Mouse (Mus musculus): ENCODE data around the gene Pou2f3.
A peak's percentile ranks its signal among the peaks of the same experiment; 100 is the strongest.

Pou2f3 gene

GRCm38 (mm10) chr9:43230886-43231285, 20.7 kb upstream of the Pou2f3 start:
- DNase-seq: peak in 1 of 2 experiments; percentile 49

- DNase-seq: no peak
Measured at GRCm38 (mm10) chr9:43229962-43230361, 19.8 kb upstream of the Pou2f3 start.

- no peak for DNase-seq
Measured at GRCm38 (mm10) chr9:43229398-43229895, 19.3 kb upstream of the Pou2f3 start.

GRCm38 (mm10) chr9:43228745-43229144, 18.6 kb upstream of the Pou2f3 start:
- DNase-seq: no peak

DNA sequence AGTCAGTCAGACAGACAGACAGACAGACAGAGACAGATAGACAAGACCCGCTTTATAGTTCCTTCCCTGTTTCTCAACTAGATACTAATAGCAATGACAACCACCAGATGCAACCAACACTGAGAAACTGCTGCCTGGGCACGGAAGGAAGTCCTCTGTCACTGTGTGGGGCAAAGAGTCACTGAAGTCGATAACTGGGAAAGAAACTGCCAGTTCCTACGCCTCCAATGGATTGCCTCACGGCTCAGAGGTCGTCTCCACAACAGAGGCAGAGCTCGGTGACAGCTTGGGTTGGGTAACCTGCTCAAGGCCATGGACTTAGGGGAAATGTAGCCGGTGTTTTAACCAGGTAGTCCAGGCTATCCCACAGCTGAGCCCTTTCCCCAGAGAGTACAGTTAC, 17.5 kb upstream of the Pou2f3 start:
- DNase-seq: no peak

DNA sequence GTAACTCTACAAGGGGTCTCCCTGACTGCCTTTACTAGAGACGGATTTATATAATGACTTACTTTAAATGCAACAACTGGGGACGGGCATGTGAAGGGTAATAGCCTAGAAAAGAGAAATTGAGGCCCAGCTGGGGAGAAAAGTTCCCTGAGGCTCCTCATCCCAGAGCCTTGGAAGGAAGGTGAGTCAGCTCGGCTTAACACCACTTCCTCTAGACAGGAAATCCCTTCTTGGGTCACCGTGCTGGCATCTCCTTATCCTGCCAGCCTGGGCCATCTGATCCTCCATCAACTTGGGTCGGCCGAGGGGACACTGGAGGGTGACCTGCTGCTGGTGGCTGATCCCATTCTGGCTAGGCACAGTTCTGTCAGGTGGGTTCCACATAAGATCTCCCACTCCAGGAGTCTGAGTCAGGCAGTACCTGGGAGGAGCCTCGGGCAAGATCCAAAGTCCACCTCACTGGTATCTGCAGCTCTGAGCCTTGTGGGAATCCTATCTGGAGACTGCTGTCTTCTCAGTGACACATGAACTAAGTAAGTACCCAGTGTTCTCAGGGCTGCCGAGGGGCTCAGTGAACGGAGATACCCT, 16.5 kb upstream of the Pou2f3 start:
- peak; percentile 71 to 74 for DNase-seq

GRCm38 (mm10) chr9:43225481-43225880, 15.3 kb upstream of the Pou2f3 start:
- no peak for DNase-seq

DNA sequence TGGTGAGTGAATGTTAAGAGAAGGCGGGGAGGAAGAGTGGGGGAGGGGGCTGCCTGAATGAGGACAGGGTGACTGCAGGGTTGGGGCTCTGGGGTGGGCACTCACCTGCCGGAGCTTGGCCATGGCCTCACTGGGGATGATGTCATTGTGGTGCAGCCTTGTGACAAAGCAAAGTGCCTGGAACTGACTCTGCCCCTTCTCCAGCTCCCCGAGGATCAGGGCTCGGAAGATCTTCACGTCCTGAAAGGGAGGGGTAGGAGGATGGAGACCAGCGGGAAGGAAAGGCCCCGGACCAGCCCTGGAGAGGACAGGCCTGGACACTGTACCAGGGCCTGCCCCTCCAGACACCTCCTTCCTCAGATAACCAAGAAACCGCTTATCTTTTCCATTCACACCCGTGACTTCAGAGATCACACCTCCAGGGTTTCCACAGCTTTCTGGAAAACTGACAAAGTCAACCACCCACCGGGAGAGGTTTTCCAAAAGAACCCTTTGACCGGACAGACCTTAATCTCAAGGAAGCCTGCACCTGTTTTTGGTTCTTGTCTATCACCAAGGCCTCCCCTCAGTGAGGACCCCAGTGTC, 14.7 kb upstream of the Pou2f3 start:
- DNase-seq: no peak

GRCm38 (mm10) chr9:43222429-43222715, 12.2 kb upstream of the Pou2f3 start:
- no peak for DNase-seq

DNA sequence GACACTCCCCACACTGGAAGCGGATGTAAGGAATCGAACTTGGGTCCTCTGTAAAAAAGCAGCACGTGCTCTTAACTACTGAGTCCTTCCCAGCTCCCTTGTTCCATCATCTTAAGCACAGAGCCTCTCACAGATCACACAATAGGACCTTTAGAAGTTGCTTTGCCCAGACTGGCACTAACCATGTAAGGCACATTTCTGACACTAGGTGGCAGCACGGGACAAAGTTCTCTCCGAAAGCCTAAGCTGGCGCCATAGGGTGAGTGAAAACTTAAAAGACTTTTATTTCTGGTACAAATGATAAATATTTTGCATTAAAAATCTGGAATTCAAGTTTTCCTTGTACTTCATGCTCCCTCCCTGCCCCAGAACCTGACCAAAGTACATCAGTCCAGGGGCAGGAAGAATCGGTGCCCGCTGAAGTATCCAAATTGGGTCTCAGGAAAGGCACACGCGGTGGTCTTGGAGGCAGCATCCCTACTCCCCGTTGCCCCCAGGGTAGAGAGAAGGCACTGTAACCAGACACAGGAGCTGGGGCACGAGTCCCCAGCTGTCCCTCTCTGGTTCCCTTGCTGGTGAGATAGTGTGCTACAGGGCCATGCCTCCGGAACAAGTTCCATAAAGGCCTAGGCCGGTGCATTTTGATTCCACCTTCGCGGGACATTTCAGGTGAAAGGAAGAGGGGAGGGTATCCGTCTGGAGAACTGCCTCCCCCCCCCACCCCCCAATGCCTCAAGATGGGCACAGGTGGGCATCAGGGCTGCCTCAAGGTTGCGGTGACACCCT, 11.7 kb upstream of the Pou2f3 start:
- peak; percentile 66 to 90 for DNase-seq

DNA sequence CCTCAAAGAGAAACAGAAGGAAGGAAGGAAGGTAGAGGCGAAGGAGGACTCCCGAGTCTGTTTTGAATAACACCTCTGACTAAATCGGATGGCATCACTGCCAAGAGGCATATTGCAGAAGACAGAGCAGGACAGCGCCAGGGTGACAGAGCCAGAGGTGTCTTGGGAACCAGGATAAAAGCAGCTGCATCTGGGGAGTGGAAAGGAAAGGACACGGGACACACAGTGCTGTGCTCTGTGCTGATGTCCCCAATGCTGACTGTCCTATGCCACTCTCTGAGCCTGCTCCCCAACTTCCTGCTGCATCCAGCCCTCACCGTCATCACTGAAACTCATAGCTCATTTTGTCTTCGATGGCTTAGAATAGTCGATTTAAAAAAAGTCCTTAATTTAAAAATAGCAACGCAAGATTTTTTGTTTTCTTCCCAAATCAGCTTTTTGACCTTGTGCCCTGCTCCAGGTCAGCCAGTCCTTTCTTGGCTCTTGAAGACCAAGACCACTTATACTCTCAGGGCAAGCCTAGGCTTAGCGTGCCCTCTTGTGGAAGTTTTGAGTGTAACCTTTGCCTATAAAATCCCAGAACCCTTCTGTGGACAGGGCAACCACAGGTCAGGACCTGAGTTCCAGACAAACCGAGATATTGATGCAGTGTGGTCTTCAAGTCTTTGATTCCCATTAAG, 742 bp upstream of the Pou2f3 start:
- peak; percentile 49 to 68 for DNase-seq

GRCm38 (mm10) chr9:43206022-43206390, 4.2 kb downstream of the Pou2f3 start:
- DNase-seq: no peak

DNA sequence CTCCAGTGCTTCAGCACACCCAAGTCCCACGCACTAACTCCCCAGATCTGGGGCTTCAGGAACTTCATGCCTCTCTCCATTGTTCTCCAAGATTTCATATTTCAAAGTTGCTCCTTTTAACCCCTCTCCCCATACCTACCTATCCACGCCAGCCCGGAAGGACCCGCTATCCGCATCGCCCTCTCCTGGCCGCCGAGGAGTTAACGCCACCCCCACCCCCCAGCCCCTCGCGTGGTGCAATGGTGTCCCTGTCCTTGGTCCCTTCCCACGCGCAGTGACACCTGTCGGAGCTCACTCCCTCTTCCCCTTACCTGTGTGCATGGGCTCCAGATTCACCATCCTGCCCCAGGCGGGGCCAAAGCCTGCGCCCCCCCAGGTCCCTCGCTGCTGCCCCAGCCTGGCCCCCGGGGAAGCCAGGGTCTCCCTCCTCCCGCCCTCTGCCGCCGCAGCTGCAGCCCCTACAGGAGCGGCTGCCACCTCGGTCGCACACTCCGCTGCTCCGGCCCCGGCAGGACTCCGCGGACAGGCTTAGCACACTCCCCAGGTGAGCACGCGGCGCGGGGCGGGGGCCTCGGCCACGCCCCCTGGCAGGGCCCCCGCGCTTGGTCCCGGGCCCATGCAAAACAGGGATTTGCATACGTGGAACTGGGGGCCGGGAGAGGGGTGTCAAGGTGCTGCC, 4.7 kb downstream of the Pou2f3 start:
- no peak for DNase-seq

- DNase-seq: no peak
Measured at GRCm38 (mm10) chr9:43200212-43200611, 10.0 kb downstream of the Pou2f3 start.

DNA sequence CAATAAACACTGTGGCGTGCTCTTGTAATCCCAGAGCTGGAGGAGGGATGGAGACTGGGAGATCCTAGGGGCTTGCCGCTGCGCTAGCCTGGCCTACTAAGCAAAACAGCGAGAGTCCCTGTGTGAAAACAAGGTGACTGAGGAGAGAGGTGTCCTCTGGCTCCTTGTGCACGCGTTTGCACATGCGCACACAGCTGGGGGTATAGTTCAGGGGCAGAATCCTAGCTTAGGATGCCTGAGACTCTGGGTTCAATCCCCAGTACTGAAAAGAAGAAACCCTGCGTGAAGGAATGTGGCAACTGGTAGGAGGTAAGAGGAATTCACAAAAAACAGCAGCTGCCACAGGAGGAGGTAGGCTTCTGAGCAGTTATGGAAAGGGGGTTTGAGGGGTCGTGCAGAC, 16.2 kb downstream of the Pou2f3 start:
- DNase-seq: no peak

DNA sequence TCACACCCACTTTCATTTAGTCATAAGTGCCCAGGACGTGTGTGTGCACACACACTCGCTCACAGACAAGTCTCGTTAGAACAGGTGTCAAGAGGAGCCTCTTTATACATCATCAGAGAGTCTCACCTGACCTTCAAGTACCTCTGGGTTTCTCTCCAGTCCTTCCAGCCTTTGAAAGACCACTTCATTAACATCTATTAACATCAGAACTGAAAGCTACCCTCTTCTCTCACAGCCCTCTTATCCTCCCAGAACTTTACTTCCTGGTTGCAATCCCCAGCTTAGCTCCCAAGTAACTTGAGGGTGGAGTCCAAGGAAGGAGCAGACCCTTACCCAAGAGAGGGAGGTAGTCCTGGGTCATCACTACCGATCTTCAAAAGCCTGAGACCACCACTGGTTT, 18.6 kb downstream of the Pou2f3 start:
- no peak for DNase-seq

DNA sequence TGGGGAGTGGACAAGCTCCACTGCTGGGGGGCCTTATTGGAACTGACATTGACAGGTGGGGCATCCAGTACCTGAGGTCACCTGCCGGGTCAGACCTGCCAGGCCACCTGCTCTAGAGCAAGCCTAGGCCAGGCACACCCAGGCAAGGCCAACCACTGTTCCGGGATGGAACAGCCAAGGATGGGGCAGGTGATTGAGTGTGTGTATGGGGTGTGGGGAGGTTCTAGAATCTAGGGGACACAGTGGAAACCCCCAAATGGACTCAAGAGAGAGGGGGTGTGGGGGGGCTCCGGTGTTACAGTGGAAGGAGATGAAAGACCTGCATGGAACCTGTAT, 21.2 kb downstream of the Pou2f3 start:
- DNase-seq: no peak

DNA sequence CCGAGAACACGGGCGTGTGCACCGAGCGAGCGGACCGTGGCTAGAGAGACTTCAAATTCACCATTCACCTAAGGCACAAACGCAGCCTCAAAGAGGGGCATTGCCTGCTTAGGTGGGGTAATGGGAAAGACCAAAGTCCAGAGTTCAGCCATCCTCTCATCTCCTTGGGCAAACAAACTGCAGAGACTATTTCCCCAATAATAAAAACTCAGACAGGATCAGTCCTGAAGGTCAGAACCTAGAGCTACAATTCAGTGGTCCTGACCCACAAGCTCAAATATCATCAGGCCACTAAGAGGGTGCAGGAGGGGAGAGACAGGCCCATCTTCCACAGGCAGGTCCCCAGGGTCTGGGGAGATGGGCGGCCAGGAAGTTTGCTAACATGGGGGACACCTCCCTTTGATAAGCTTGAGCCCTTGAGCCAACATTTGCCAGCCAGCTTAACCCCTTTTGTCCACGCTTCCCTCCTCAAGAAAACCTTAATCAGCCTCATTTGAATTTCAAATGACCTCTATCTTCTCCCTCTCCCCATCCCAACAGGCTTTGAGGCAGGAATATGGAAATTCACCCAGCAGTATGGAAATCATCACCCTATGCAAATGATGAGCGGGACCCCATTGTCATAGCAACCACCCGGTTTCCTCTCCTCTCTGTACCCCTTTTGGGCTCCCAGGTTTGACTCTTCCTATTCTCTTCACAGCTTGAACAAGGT, 21.7 kb downstream of the Pou2f3 start:
- no peak for DNase-seq

DNA sequence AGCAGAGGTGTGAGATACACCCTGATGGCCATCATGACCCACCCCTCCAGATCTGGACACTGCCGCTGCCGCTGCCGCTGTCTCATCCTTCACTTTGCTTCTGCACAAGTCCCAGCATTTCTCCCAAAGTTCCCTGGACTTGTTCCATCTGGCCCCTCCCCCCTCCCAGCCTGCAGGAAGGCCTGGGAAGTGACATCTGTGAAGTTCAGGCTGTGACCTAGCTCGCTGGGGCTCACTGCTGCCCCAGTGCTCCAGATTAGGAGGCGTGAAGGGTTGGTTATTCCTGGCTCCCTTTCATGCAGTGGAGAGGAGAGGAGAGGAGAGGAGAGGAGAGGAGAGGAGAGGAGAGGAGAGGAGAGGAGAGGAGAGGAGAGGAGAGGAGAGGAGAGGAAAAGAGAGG, 30.6 kb downstream of the Pou2f3 start:
- peak in 1 of 2 experiments; percentile 7 for DNase-seq

GRCm38 (mm10) chr9:43178172-43178571, 32.0 kb downstream of the Pou2f3 start:
- DNase-seq: no peak

- DNase-seq: no peak
Measured at GRCm38 (mm10) chr9:43167081-43167480, 43.1 kb downstream of the Pou2f3 start.

GRCm38 (mm10) chr9:43166346-43166745, 43.8 kb downstream of the Pou2f3 start:
- no peak for DNase-seq

- DNase-seq: no peak
Measured at GRCm38 (mm10) chr9:43155960-43156359, 54.2 kb downstream of the Pou2f3 start.

All from kidney, adult 8-10 months (tissue).